Mouse (Mus musculus) Muller cell, postnatal 12 days (primary cell): ENCODE data around the gene Lrrc1.

Experiments
- DNase-seq: peaks from one replicate; pipeline ENCODE4 v3.0.0-alpha.2; 2015; ENCODE audit errors: inconsistent ontology term

Lrrc1 gene

DNA sequence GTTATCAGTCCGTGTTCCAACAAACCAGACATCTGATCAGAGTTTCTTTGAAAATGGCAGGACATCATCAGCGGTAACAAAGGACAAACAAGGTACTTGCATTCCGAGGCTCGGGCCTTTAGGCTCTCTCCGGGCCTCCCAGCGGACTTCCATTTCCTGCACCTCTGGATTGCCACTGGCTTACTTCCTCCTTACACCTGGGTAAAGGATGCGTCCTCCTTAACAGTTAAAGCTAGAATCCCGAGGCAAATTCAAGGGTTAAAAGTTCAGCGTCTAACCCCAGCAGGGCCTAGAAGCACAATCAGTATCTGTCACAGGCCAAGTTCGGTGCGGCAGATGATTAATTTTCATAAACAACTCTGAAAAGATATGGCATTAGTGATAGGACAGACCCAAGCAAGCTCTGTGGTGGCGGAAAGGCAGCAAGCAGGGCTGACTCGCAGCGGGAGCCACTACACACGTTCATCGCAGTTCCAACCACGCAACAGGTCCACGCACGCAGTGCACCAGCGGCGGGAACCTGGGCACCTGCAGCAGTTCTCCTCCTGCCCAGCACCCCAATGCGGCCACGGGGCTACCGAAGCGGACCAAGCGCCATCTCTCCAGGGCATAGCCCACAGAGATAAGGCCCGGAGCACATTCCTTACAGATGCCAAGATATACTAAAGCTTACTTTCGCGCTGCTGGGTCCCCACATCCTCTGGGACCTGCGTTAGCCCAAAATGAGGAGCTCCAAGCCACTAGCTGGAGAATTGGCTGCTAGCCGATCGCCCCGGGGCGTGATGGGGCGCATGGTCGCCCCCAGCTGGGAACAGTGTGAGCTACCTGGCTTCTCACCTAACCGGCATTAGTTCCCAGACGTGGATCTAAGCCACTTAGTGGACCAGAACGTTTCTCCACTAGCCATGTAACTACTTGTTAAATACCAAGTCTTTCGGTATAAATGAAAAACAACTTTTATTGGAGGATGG, 1.0 kb downstream of the Lrrc1 start:
- peak; percentile 74 for DNase-seq

DNA sequence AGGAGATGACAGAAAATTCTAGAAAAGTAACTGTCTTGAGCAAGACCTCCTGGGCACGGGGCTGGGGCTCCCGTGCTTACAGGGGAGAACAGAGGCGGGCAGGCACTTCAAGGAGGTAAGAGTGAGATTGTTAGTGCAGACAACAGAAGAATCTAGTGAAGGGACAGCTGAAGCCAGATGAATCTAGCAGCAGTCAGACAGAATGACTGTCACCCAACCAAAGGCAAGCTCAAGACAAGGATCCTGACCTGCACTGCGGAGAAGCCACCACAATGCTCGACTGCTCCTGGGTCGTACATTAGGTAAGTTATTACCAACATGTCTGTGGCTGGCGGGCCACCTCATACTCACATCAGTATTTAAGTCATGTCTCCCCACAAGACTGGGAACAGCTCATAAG, 3.1 kb downstream of the Lrrc1 start:
- no peak for DNase-seq

DNA sequence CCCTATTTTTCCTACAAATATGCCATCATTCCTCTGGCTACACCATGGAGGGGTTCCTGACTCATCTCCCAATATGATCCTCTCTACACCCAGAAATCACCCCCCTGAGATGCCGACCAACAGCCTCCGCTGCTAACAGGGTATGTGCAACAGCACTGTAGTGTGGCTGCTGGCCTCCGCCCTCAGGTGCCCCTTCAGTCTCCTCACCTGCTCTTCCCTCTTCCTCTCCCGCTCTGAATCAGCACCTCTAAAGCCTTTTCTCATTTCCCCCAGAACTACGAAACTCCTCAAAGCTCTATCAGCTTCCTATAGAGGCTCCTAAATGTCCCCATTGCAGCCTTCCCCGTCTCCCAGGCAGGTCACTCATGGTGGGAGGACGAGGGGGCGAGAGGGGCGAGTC, 5.4 kb downstream of the Lrrc1 start:
- DNase-seq: no peak

DNA sequence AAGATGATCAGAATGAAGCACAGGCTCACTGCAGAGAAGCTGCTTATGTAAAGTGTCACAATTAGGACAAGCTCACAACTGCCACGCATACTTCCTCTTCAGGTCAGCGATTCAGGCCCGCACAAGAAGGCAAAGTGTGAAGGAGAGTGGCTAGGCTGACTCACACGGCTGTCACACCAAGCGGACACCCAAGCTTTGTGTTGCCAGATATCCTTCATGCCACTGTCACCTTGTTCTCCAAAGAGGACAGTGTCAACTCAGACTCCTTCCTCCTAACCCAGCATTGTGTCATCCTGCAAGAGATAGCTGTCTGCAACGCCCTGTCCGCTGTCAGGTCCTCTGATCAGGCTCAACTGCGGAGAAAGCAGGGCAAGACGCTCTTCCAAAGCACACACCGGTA, 7.3 kb downstream of the Lrrc1 start:
- peak; percentile 34 for DNase-seq

DNA sequence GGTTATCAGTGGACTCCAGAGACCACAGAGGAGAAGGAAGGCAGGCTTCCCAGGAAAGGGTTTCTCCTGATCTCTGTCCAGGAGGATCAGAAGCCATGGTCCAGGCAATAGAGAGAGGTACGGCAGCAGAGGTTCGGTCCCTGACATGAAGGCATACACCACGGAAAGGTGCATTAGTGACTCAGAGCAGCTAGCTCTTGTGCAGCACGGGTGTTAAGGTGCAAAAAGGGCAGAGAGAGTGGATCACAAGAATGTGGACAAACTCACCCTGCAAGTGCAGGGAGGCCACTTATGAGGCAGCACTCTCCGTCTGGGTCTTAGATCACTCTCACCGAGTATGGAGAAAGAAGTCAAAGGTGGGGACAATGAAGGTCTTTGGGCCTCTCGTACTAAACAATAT, 7.8 kb downstream of the Lrrc1 start:
- DNase-seq: no peak

DNA sequence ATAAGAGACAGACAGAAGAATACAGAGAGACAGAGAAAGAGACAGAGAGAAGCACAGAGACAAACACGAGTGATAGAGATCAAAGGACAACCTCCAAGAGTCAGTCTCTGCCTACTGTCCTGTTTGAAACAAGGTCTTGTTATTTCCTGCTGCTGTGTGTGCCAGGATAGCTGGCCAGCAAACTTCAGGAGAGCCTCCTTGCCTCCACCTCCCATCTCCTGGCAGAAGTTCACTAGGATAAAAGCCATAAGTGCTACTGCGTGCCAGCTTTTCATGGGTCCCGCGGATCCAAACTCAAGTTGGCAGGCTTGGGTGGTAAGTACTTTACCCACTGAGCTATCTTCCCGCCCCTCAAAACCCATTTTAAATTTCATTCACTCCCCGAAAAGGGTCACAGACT, 8.4 kb downstream of the Lrrc1 start:
- no peak for DNase-seq

DNA sequence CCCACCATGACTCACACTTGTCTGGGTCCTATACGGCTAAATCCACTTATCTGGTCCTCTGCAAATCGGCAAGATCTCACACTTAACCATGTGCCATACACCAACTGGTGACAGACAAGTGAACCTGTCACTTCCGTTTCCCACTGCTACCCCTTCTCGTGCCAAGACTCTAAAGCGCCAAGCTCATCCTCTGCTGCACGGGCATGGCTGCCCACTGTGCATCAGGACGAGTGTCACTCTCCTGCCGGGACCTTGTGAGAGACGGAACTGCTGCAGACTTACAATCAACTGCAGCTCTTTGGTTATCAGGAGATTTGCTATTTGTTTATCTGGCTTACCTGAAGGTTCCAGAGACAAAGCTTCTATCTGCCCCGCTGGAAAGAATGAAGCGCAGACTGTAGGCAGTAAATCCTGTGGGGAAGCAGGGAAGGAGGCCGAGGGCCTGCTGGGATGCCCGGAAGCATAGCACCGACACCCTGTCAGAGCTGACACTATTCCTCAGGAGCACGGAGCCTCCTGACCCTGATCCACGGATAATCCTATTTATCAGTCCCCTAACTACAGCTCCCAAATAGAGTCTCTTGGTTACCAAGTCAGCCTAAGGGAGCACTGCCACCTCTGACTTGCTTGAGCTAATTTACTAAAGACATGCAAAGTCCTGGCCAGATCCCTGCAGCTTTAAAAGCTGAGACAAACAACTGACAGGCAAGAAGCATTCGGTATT, 9.5 kb downstream of the Lrrc1 start:
- DNase-seq: no peak

DNA sequence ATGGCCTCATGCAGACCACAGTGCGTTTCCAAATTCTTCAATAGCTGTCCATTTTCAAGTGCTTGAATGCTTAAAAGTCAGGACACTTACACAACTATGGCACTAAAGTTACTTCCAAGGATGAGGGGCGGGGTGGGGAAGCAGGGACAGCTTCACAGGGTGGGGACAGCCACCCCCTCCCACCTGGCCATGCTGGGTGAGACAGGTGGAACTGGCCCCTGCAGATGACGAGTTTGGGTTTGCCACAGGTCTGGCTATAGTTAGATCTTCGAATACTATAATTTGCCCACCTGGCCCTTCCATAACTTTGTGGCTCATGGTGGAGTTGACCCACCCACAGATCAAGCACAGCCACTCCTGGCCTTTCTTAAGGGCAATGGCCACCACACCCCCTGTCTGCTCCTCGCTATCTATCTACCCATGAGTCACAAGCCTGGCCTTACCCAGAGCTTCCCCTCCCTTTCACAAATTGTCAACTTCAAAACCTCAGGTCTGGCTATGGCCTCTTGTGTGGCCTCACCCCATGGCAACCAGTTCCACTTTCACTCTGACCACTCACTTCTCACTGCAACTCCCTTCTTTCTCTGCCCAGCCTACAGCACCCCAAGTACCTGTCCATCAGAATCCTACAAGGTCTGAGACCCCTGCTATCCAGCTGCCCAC, 16.2 kb downstream of the Lrrc1 start:
- DNase-seq: no peak

DNA sequence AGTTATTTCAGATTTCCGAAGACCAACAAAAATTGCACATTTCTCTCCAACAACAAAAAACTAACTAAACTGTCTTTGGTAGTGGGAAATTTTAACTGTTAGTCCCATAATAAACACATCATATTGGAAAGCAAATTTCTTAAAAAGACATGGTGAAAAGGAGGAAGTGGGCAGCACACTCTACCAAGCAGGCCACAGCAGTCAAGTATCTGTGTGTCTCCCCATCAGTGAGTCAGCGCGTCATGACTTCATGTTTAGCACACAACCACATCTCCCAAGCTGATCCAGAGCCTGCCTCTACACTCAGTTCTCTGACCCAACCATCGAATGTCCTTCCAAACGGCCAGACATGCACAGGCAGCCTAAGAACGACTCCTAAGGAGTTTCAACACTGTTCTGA, 17.5 kb downstream of the Lrrc1 start:
- no peak for DNase-seq

DNA sequence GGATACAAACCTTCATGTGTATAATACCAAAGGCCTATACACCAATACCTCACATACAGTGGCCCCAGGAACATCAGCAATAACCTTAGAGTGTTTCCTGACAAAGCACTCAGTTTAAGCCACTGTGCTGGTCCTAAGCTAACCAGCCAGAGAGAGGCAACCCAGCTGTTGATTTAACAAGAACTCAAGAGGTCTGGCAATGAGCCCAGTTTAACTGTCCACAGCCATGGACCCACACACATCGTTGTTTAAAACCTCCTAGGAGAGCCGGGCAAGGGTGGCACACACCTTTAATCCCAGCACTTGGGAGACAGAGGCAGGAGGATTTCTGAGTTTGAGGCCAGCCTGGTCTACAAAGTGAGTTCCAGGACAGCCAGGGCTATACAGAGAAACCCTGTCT, 18.0 kb downstream of the Lrrc1 start:
- no peak for DNase-seq

DNA sequence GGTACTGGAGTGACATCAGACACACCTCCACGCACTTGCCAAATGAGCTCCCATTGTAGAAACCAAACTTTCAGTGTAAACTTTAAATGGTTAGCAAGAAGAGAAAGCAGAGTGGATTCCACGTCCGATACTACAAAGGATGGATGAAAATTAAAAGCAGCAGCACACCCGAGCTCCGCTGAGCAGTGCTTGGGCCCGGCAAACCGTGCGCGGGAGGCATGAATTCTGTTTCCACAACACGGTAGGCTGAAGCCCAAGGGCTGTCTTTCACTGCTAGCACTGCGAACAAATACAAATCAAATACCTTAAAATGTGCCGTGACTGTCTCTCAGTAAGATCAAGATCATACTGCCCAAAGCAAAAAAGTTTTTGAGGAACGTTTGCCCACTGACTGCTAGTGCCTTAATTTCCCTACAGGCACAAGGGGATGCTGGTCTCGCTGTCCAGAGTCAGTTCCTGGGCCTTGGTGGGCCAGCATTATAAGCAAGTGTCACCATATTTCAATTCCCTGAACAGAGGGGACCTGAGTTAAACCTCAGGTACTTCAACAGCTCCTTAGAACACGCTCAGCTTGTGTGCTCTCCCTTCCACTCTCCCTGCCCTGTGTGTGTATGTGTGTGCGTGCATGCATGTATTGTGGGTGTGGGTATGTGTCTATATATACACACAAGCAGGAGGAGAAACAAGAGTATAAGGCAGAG, 18.9 kb downstream of the Lrrc1 start:
- no peak for DNase-seq

DNA sequence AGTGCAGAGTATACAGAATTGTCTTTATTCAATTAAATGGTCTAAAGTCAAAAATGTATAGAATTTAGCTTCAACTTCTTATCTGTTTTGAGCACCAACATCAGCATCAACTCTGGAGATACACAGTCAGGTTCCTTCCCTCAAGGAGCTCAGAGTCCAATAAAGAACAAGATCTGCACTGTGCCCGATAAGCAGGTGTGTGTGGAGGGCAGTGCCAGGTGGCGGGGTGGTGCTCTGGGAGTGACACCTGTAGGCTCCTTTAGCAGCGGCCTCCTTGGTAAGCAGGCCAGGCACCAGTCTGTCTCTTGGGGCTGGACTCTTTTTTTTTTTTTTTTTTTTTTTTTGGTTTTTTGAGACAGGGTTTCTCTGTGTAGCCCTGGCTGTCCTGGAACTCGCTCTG, 20.9 kb downstream of the Lrrc1 start:
- no peak for DNase-seq

DNA sequence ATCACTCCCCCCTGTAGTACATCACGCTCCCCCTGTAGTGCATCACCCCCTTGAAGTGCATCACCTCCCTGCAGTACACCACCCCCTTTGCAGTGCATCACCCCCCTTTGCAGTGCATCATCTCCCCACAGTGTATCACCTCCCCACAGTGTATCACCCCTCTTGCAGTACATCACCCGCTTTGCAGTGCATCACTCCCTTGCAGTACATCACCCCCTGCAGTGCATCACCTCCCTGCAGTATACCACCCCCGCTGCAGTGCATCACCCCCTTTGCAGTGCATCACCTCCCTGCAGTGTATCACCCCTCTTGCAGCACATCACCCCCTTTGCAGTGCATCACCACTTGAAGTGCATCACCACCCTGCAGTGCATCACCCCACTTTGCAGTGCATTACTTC, 22.2 kb downstream of the Lrrc1 start:
- DNase-seq: no peak

DNA sequence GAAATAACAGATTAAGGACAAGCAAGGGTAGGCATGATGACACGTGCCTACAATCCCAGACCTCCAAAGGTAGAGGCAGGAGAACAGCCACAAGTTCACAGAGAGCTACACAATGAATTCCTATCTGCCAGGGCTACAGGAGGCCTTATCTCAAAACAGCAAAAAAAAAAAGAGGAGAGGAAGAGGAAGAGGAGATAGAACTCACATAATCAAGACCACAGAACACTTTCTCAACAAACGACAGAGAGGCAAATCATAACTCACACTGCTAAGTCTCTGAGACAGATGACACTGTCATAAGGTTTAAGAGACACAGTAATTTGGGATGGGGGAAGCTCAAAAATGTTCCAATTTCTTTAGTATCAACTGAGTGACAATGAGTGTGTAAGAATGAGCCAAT, 25.5 kb downstream of the Lrrc1 start:
- DNase-seq: no peak

DNA sequence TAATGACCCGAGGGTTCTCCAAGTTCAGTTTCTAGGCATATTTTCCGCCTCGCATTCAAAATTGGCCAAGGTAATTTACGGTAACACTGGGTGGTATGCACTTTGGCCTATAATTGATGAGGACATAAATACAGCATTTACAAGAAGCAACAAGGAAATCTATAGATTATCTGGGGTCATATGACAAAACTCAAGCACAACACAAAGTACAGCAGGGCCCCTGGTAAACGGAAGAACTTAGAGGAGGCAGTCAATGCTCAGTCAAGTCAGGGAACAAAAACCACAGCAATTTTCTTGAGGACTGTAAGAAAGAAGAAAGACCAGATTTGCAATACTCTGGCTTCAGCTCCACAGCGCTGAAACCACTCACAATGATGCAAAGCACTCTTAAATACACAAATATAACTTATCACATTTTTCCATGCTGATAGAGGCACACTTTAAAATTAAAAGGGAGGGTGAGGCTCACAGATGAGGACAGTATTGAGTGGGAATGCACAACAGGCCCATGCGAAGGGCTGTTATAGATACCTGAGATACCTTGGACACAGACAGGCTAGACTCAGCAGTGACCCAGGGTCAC, 27.8 kb downstream of the Lrrc1 start:
- DNase-seq: no peak

DNA sequence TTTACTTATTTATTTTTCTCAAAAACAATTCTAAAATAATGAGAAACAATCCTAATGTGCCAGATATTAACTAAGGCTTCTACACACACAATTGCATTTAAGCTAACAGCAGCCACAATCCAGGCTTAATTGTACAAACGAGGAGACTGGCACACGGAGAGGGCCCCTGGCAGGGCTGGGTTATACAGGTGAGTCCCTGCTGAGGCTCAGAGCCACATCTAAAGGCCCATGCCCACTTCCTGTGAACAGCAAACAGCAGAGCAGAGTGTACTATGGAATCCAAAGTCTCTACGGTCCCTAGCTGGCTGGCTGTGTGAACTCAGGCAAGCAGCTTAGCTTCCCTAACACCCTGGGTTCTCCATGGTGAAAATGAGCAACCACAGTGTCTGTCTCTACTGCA, 30.8 kb downstream of the Lrrc1 start:
- no peak for DNase-seq

DNA sequence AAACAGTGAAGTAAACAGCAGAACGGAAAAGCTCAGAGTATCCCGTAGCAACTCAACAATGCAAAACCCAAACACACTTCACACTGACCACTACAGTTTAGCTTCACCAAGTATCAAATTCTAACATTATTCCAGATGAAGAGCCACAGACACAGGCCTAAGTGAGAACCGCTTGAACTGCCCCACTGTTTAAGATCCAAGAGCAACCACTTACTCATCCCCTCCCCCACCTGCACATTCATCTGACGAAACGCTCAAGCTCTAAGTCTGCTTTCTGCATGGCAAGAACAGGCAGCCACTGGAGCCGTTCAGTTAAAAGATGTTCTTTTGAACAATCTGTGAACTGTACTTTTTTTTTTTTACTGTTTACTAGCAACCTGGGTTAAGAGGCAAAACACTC, 32.5 kb downstream of the Lrrc1 start:
- DNase-seq: peak; percentile 94

DNA sequence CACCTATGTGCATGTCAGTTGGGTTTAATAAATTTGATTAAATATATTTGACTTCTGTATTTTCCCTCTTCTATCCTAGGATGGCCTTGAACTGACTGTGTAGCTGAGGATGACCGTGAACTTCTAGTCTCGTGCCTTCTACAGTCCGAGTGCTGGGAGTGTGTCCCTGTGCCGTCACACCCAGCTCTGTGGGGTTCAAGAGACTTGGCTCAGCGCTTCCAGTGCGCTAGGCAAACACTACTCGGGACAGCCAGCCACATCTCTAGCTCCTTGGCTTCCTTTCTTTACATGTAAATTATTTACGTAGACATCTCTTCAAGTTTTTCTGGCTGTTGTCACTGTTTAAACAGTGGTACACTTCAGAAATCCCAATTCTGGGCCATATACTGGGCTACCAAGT, 34.1 kb downstream of the Lrrc1 start:
- DNase-seq: no peak

DNA sequence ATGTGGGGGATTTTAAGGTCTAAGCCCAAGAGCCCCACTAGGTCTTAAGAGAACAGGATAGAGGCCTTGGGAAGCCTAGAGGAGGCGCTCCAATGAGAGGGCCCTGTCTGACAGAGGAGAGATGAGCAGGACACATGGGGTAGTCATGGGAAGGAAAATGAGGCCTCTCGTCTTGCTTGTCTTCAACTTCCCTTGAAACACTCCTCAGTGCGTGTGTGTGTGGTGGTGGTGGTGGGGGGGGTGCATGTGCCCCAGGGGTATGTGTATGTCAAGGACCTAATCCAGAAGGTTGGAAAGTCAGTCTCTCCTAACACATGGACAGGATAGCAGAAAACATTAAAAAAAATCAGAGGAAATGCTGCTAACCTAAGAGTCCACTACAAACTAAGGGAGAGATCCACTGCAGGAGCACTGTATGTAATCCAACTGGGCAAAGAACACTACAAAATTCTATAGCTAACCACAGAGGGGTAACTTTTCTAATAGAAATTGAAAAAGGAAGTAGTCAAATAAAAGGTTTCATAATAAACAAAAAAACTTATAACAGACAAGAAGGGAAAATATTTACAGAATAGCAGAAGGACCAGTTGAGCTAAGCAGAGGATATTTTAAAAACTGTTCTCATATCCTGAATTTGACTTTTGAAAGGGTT, 36.8 kb downstream of the Lrrc1 start:
- DNase-seq: no peak

DNA sequence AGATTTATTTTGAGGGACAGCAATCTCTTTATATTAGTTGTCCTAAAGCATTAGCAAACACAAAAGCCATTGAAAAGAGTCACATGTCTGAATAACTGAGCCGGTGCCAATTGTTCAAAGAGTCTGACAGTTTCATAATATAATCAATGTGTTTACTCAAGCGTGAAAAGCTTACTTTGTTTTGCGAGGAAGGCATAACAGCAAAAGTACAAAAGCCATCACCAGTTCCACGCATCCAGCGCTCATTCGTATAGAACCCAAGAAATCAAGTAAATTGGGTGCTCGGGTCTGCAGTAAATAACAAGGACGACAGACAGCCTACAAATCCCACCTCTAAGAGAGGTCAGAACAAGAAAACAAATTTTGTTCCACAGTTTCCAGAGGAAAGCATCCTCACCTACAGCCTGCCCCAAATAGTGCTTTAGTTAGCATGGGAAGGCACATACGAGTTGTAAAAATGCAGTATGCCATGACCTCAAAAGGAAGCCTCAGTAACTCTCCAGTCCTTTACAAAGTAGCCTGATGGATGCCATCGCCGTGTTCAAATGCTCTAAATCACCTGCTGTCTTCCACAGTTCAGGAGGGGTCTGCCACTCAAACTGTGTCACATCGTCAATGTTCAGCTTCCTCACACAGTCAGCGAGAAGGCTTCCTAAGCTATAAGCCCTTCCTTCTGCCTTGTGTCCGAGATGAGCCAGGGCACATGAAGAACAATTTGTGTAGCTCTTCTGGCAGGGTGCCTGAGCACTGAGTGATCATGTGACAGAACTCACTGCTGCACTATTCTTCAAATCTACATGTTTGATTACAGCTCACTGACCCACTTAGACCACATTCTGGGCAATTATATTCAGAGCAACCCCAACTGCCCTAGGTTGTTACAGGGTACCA, 41.9 kb downstream of the Lrrc1 start:
- peak; percentile 77 for DNase-seq
